Mouse (Mus musculus): ENCODE measurements around the gene Saxo1. TPM values are rescaled to one million over a fixed set of nuclear protein-coding genes. Genes with fewer than 3 reads are reported as not detected.

Gene Saxo1
- polyA plus RNA-seq, 1 experiment from 2014 or later = not detected

DNA sequence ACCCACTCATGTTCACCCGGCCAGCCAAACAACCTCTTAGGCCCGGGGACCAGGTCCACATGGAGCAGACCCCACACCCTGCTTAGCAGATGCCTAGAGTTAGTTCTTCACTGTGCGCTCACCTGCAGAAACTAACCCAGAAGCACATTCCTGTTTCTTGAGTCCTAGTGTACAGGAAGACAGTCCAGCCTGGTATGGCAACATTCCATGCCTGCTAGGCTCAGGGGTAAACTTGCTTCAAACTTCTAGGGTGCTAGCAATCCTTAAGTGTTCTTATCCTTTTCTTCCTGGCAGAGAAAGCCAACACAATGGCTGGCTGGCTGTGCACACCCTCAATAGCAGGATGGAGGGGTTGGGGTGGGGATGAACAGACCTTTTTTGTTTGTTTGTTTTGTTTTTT is 147.2 kb downstream of the Saxo1 start:
- H3K27me3 ChIP-seq = no peaks in the 10 kb centered on the region
- H3K36me3 ChIP-seq = no peaks in the 10 kb centered on the region
- peaks cover 19% of the 10 kb centered on the region for H3K4me1 ChIP-seq (replicated peaks)
- H3K4me2 ChIP-seq = no peak overlapping the region
- no peak overlapping the region for H3K9ac ChIP-seq
- WGBS = 92% methylated on average over 3 of the region's 3 CpGs
- H3K4me3 ChIP-seq = no peak overlapping the region
- no peaks in the 10 kb centered on the region for H3K9me3 ChIP-seq
- H3K27ac ChIP-seq (replicated peaks) = no peak overlapping the region
- no peak for ATAC-seq (ENCODE audit: low read depth)

DNA sequence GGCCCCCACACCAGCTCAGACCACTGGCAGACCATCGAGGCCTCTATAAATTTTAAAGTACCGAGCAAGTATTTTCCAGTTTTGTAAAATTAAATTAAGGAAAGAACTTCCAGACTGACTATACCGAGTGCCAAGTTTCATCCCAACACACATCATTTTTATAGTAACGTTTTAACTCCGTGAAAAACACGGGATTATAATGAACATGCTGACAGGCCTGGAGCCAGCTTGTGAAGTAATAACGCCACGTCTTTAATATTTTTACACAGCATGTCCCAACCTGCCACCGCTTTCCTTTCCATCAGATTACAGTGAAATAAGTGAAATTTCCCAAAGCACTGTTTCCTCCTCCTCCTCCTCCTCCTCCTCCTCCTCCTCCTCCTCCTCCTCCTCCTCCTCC is 149.7 kb downstream of the Saxo1 start:
- ATAC-seq (ENCODE audit: low read depth) = no peak
- WGBS = 89% methylated on average over 9 of the region's 9 CpGs
- Histone ChIP-seq H3K9me3 (no peaks in the 10 kb centered on the region), H3K4me2 (no peak overlapping the region), H3K4me1 (replicated peaks) (peaks cover 11% of the 10 kb centered on the region), H3K36me3 (no peaks in the 10 kb centered on the region), H3K4me3 (no peak overlapping the region), H3K27ac (replicated peaks) (no peak overlapping the region), H3K27me3 (no peaks in the 10 kb centered on the region), H3K9ac (no peak overlapping the region)

DNA sequence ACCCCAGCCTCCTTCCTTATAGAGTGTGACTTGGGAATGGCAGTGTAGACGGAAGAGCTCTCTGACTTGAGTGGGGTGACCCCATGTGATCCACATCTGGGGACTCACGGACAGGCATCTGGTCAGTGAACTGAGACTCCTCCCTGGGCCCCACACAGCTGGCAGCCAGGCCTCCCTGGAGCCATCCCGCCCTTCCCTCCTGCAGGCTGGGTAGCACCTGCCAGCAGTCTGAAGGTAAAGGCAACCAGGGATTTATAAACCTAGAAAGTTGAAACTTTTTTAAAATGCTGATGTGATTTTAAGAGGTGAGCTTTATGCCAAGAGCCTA is 151.0 kb downstream of the Saxo1 start:
- H3K4me2 ChIP-seq = no peak overlapping the region
- no peak overlapping the region for H3K27ac ChIP-seq (replicated peaks)
- H3K36me3 ChIP-seq = no peaks in the 10 kb centered on the region
- no peaks in the 10 kb centered on the region for H3K27me3 ChIP-seq
- peaks cover 8% of the 10 kb centered on the region; the same call in 1 of the 2 replicates for H3K4me1 ChIP-seq (replicated peaks)
- H3K9ac ChIP-seq = no peak overlapping the region
- WGBS = 65% methylated on average over 3 of the region's 3 CpGs
- no peak for ATAC-seq (ENCODE audit: low read depth)
- no peak overlapping the region for H3K4me3 ChIP-seq
- no peaks in the 10 kb centered on the region for H3K9me3 ChIP-seq

DNA sequence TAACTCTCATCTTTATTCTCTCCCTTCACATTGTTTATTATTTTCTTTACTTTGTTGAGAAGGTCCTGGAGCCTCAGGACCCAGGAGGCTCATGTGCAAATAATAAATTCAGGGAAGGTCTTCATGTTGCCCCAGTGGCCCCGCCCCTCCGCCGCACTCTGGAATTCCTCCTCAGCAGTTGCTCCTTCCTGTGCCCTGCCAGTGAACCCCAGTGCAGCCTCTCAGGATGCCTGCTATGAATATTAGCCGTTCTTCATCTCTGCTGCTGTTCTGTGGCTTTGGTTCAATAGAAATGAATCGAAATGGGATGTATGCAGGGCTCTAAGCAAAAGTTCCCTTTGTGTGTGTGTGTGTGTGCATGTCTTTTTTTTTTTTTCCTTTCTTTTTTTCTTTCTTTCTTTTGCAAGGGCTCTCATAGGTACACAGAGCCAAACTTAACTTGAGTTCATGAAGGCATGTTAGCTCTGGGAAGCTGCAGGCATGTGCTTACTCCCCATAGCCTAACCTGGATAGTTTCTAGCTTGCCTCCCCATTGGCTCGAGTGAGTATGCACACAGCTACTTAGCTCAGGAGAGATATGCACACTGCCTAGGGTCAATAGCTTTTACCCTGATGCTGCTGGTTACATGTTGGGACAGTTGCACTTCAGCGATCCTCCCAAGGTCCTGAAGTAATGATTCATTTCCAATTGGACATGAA is 151.5 kb downstream of the Saxo1 start:
- H3K4me1 ChIP-seq (replicated peaks) = peaks cover 8% of the 10 kb centered on the region; the same call in 1 of the 2 replicates
- no peaks in the 10 kb centered on the region for H3K27me3 ChIP-seq
- ATAC-seq (ENCODE audit: low read depth) = no peak
- 61% methylated on average over 7 of the region's 7 CpGs for WGBS
- H3K27ac ChIP-seq (replicated peaks) = no peak overlapping the region
- no peak overlapping the region for H3K4me3 ChIP-seq
- no peaks in the 10 kb centered on the region for H3K36me3 ChIP-seq
- H3K4me2 ChIP-seq = no peak overlapping the region
- no peaks in the 10 kb centered on the region for H3K9me3 ChIP-seq
- H3K9ac ChIP-seq = no peak overlapping the region

DNA sequence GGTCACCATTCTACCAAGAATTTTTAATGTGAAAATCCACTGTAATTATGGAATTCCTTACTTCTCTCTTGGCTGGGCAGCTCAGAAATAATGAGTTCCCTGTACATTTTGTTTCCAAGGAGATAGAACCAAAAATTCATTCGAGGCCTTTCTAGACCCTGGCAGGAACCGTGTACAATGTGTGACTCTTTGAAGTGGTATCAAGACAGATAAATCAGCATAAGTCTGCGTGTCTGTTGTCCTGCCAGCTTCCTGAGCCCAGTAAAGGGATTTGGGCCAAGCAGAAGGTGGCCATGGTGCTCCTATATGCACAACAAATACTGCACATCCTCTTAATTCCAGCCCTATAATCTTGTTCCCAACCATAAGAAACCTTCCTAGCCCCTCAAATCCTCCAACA is 157.0 kb downstream of the Saxo1 start:
- Histone ChIP-seq H3K27me3 (no peaks in the 10 kb centered on the region), H3K36me3 (no peaks in the 10 kb centered on the region), H3K9me3 (no peaks in the 10 kb centered on the region), H3K4me2 (no peak overlapping the region), H3K4me1 (replicated peaks) (peaks cover 16% of the 10 kb centered on the region; the same call in 1 of the 2 replicates), H3K27ac (replicated peaks) (no peak overlapping the region), H3K9ac (no peak overlapping the region), H3K4me3 (no peak overlapping the region)
- 49% methylated on average over 3 of the region's 3 CpGs for WGBS
- ATAC-seq (ENCODE audit: low read depth) = no peak

DNA sequence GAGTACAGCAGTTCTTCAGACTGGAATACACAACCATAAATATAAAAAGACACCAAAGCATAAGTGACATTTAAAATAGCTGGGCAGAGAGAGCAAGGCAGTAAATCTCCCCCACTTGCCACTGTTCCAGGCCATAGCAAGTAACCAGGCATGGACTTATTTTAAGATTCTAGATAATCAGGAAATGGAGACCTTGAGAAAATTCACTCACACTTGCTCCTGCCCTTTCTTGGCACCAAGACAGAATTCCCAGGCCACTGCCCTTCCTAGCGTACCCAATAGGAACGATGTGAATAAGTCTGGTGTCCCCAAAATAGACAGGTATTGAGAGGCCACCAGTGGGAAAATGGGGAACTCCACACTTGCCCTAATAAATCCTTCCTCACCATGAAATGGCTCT is 160.7 kb downstream of the Saxo1 start:
- no peak overlapping the region for H3K4me3 ChIP-seq
- no peaks in the 10 kb centered on the region for H3K9me3 ChIP-seq
- WGBS = 32% methylated on average over 2 of the region's 2 CpGs
- no peak overlapping the region for H3K9ac ChIP-seq
- no peaks in the 10 kb centered on the region for H3K27me3 ChIP-seq
- H3K4me2 ChIP-seq = no peak overlapping the region
- peak overlapping the region; percentile 42 for H3K27ac ChIP-seq (replicated peaks)
- peaks cover 23% of the 10 kb centered on the region; the same call in 1 of the 2 replicates for H3K4me1 ChIP-seq (replicated peaks)
- peak; percentile 36; the same call in 1 of the 2 replicates for ATAC-seq (ENCODE audit: low read depth)
- no peaks in the 10 kb centered on the region for H3K36me3 ChIP-seq

DNA sequence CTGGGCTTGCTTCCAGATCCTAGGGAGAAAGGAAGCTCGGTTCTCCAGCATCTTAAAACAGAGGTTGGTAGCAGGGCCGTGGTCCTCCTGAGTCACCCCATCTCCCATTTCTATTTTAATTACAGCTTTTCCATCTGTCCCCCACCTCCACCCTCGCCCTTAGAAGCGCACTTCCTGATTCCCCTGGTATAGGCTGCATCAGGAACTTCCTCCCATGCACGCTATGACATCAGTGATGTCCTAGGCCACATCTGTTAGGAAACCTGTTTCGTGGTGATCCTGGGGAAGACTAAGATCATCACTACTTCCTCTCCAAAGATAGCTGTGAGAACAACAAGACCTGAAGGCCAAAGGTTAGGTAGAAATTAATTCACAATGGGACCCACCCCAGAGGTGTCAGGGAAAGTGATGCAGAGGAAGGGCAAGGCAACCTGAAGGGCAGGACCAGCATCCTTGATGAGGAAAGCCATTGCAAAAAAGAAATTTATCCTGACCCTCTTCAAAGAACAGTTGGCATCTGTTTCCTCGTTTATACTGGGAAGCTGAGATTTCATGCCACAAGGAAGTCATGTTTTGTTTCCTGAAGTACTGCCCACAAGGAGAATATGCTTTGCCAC is 161.3 kb downstream of the Saxo1 start:
- Histone ChIP-seq H3K9me3 (no peaks in the 10 kb centered on the region), H3K27me3 (no peaks in the 10 kb centered on the region), H3K4me1 (replicated peaks) (peaks cover 23% of the 10 kb centered on the region; the same call in 1 of the 2 replicates), H3K36me3 (no peaks in the 10 kb centered on the region), H3K4me2 (no peak overlapping the region), H3K4me3 (no peak overlapping the region), H3K27ac (replicated peaks) (0 out of 2 replicates have a peak overlapping the region, but pooled peaks have one; percentile 14), H3K9ac (no peak overlapping the region)
- ATAC-seq (ENCODE audit: low read depth) = no peak
- WGBS = 77% methylated on average over 7 of the region's 7 CpGs

DNA sequence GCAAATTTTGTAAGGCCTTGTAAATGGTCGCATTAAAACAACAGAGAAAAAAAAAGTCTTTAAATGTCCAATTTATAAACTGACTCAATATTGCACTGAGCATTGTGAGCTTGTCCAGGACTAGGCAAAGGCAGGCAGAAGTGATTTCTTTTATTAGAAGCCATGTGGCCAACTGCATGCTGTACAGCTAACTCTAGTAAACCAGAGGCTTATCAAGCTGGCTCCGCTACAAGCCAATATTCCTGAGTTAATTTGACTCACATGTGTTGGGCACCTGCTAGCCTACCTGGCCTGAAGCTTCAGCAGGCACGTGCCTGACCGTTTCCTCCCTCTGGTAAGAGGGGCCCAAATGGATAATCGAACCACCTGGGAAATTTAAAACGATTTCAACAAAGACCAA is 162.5 kb downstream of the Saxo1 start:
- no peak for ATAC-seq (ENCODE audit: low read depth)
- H3K36me3 ChIP-seq = no peaks in the 10 kb centered on the region
- no peaks in the 10 kb centered on the region for H3K9me3 ChIP-seq
- no peaks in the 10 kb centered on the region for H3K27me3 ChIP-seq
- H3K4me2 ChIP-seq = no peak overlapping the region
- WGBS = 80% methylated on average over 6 of the region's 6 CpGs
- peaks cover 23% of the 10 kb centered on the region; the same call in 1 of the 2 replicates for H3K4me1 ChIP-seq (replicated peaks)
- no peak overlapping the region for H3K9ac ChIP-seq
- no peak overlapping the region for H3K4me3 ChIP-seq
- no peak overlapping the region for H3K27ac ChIP-seq (replicated peaks)

Other genes starting within 250 kb of the Saxo1 start
- 108 and 113 TPM in 2 replicates for gene Rraga, start 17.3 kb upstream of the Saxo1 start, polyA plus RNA-seq (2015; fragmentation: Nextera tagmentation; extraction: Ambion mirVana)
- 7.8 and 8.4 TPM in 2 replicates for gene Haus6, start 53.7 kb upstream of the Saxo1 start, polyA plus RNA-seq (2015; fragmentation: Nextera tagmentation; extraction: Ambion mirVana)
- 60.1 and 65.0 TPM in 2 replicates for gene Plin2, start 111.7 kb upstream of the Saxo1 start, polyA plus RNA-seq (2015; fragmentation: Nextera tagmentation; extraction: Ambion mirVana)
- gene Dennd4c, start 190.2 kb upstream of the Saxo1 start, polyA plus RNA-seq (2015; fragmentation: Nextera tagmentation; extraction: Ambion mirVana) = 3.2 and 5.8 TPM in 2 replicates